Mouse (Mus musculus): Measurements from ENCODE around the gene Gm26938. TPM values are rescaled to one million over a fixed set of nuclear protein-coding genes. Genes with fewer than 3 reads are reported as not detected.

Gene Gm26938
- polyA plus RNA-seq, 1 experiment from 2014 or later, result not detected

Small RNA genes lying within 50 kb of the gene (microRNA-seq; reads per million reads assigned to microRNA genes)
- gene Mir7037, result not detected

Other genes starting within 250 kb of the Gm26938 start
- gene Micall2, start 90.1 kb downstream of the Gm26938 start, polyA plus RNA-seq (2015; fragmentation: Nextera tagmentation; extraction: Ambion mirVana), result 1.7 TPM in 2 replicates
- 15.6 and 19.1 TPM in 2 replicates for gene Ints1, start 50.7 kb downstream of the Gm26938 start, polyA plus RNA-seq (2015; fragmentation: Nextera tagmentation; extraction: Ambion mirVana)
- 17.6 and 21.7 TPM in 2 replicates for gene Mafk, start 34.9 kb downstream of the Gm26938 start, polyA plus RNA-seq (2015; fragmentation: Nextera tagmentation; extraction: Ambion mirVana)
- 0.37 and 0.55 TPM in 2 replicates for gene Tmem184a, start 6.5 kb downstream of the Gm26938 start, polyA plus RNA-seq (2015; fragmentation: Nextera tagmentation; extraction: Ambion mirVana)
- 41.3 and 48.0 TPM in 2 replicates for gene Psmg3, start 478 bp upstream of the Gm26938 start, polyA plus RNA-seq (2015; fragmentation: Nextera tagmentation; extraction: Ambion mirVana)
- gene Elfn1, start 81.5 kb upstream of the Gm26938 start, polyA plus RNA-seq (2015; fragmentation: Nextera tagmentation; extraction: Ambion mirVana), result 0.05 TPM in 2 replicates